Mouse (Mus musculus) heart, postnatal 10 days (tissue): ENCODE measurements around the gene Idnk. TPM values are rescaled to one million over a fixed set of nuclear protein-coding genes. Genes with fewer than 3 reads are reported as not detected.

Source experiments
- total RNA-seq, 2 experiments: library from RNA; stranded (reverse); gene quantifications; 2 replicates each; pipeline ENCODE4 v1.2.3; 2021

The Idnk gene
- total RNA-seq, 2 experiments from 2014 or later: 21.3 to 22.0 TPM

Other genes starting within 250 kb of the Idnk start
- under 1 TPM; 0.43 to 0.67 TPM for gene Spock1, start 249.3 kb upstream of the Idnk start, total RNA-seq
- gene Klhl3, start 44.1 kb upstream of the Idnk start, total RNA-seq: 1 to 10 TPM; 4.3 to 4.8 TPM
- gene Hnrnpa0, start 29.1 kb upstream of the Idnk start, total RNA-seq: 100 to 1,000 TPM; 139 to 141 TPM
- gene Ubqln1, start 58.0 kb downstream of the Idnk start, total RNA-seq: 10 to 100 TPM; 64.2 to 65.1 TPM
- 10 to 100 TPM; 25.7 to 26.4 TPM for gene Gkap1, start 118.0 kb downstream of the Idnk start, total RNA-seq
- gene Kif27, start 201.5 kb downstream of the Idnk start, total RNA-seq: under 1 TPM; 0.22 to 0.24 TPM
- gene 2210016F16Rik, start 227.6 kb downstream of the Idnk start, total RNA-seq: 10 to 100 TPM; 16.6 to 18.0 TPM
- gene Rmi1, start 244.6 kb downstream of the Idnk start, total RNA-seq: 10 to 100 TPM in 1 of 2 experiments, 1 to 10 TPM in 1; 9.9 to 12.9 TPM
- gene Hnrnpk, start 245.7 kb downstream of the Idnk start, total RNA-seq: 100 to 1,000 TPM; 721 to 814 TPM